Mouse (Mus musculus) hindbrain, embryonic 14.5 days (tissue): ENCODE measurements at regions not wholly inside any gene's neighbourhood (a gene's known extent, or its start where the extent isn't known, plus 50 kb on each side); places are given as distances from the start of the nearest gene placed in this dataset.

Experiments
- ATAC-seq: fragments of 200-750 bp; cut with Nextera tagmentation; 2 replicates; pipeline ENCODE4 v1.8.0; 2017; ENCODE audit warnings: moderate number of reproducible peaks, mild to moderate bottlenecking, moderate TSS enrichment, moderate library complexity; ENCODE audit not compliant: low FRiP score
- DNase-seq: peaks from one replicate; pipeline ENCODE4 v3.0.0-alpha.2; 2015; ENCODE audit warnings: low spot score
- H3K27ac ChIP-seq: fragments of 300-500 bp; sonication (generic); 2 replicates; pipeline ENCODE4 v1.5.1; 2014; ENCODE audit warnings: mild to moderate bottlenecking, moderate library complexity
- H3K27me3 ChIP-seq: fragments of 300-500 bp; sonication (generic); 2 replicates; pipeline ENCODE4 v1.6.1; 2014; ENCODE audit warnings: mild to moderate bottlenecking, low read length, mixed read lengths; ENCODE audit not compliant: control insufficient read depth, insufficient read depth
- H3K36me3 ChIP-seq: fragments of 300-500 bp; sonication (generic); replicated peaks from 2 replicates; pipeline ENCODE4 v1.6.1; 2014; ENCODE audit not compliant: control insufficient read depth, insufficient read depth
- H3K4me1 ChIP-seq: fragments of 300-500 bp; sonication (generic); replicated peaks from 2 replicates; pipeline ENCODE4 v1.6.1; 2014; ENCODE audit warnings: antibody characterized with exemption, low read length, mixed read lengths; ENCODE audit not compliant: control insufficient read depth, insufficient read depth
- H3K4me2 ChIP-seq: fragments of 300-500 bp; sonication (generic); replicated peaks from 2 replicates; pipeline ENCODE4 v1.6.1; 2014; ENCODE audit warnings: mild to moderate bottlenecking, moderate library complexity
- H3K4me3 ChIP-seq: fragments of 300-500 bp; sonication (generic); replicated peaks from 2 replicates; pipeline ENCODE4 v1.5.1; 2014; ENCODE audit warnings: mild to moderate bottlenecking, low read length
- H3K9ac ChIP-seq: fragments of 300-500 bp; sonication (generic); 2 replicates; pipeline ENCODE4 v1.6.1; 2014
- H3K9me3 ChIP-seq: fragments of 300-500 bp; sonication (generic); 2 replicates; pipeline ENCODE4 v1.6.1; 2016; ENCODE audit warnings: low read length; ENCODE audit not compliant: control insufficient read depth
- WGBS: fragments of 180-500 bp; shearing (Covaris S2); extraction: QIAGEN DNeasy Blood & Tissue Kit; methylation state at CpG from one replicate; pipeline ENCODE4 v1.1.7; 2014; 5-methylcytosine and 5-hydroxymethylcytosine counted together

GRCm38 (mm10) chr12:25923772-25924171, 491.3 kb downstream of the Rnf144a start:
- Histone ChIP-seq H3K36me3 (no peaks in the 10 kb centered on the region), H3K27me3 (no peaks in the 10 kb centered on the region), H3K9me3 (no peaks in the 10 kb centered on the region), H3K4me1 (peaks cover 11% of the 10 kb centered on the region; the same call in 1 of the 2 replicates), H3K9ac (no peak overlapping the region), H3K4me2 (no peak overlapping the region), H3K27ac (no peak overlapping the region), H3K4me3 (no peak overlapping the region)
- DNase-seq (no peak), ATAC-seq (no peak; the same call in 1 of the 2 replicates)
- WGBS, result 88% methylated on average over 1 of the region's 1 CpGs

DNA sequence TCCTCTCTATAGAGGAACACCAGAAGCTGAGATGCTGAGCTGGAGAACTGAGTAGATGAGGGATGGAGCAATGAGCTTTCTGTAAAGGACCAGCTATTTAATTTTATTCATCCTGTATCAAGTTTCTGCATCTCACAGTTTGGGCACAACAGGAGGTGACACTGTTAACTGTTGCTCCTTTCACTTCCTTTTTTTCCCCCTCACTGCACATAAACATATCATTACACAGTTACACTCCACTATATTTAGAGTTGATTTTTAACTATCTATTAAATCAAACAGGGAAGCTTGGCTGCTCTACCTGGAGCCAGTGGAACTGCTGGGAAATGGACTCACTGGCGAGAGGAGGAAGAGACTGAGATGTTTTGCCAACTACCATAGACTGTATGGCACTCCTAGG, 509.4 kb downstream of the Rnf144a start:
- no peaks in the 10 kb centered on the region for H3K27me3 ChIP-seq
- H3K4me2 ChIP-seq, result no peak overlapping the region
- H3K9me3 ChIP-seq, result peaks cover 13% of the 10 kb centered on the region
- WGBS, result 81% methylated on average over 1 of the region's 1 CpGs
- no peak overlapping the region for H3K27ac ChIP-seq
- no peak overlapping the region for H3K4me3 ChIP-seq
- no peaks in the 10 kb centered on the region for H3K4me1 ChIP-seq
- DNase-seq, result no peak
- no peak overlapping the region for H3K9ac ChIP-seq
- ATAC-seq, result no peak
- H3K36me3 ChIP-seq, result no peaks in the 10 kb centered on the region

DNA sequence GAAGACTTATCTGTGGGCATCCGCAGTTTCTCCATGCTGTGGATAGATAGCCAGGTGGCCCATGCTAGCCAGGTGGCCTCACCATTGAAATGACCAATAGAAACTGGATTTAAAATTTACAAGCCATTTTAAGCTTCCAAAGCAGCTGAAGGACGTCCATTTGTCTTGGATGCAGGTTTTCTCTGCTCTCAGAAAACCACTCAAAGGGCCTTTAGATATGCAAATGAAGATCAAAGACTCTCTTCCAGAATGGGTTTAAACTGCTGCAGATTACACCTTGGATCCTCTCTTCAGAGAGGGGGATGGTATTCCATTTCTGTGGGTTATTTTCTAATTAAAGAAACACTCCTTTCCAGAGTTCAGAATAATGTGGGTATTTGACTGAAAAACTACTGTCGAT, 518.5 kb downstream of the Rnf144a start:
- no peak for ATAC-seq
- no peaks in the 10 kb centered on the region for H3K27me3 ChIP-seq
- WGBS, result 56% methylated on average over 3 of the region's 3 CpGs

GRCm38 (mm10) chr12:25895691-25896090, 519.4 kb downstream of the Rnf144a start:
- Histone ChIP-seq H3K9me3 (no peaks in the 10 kb centered on the region), H3K4me1 (no peaks in the 10 kb centered on the region), H3K9ac (no peak overlapping the region), H3K27me3 (no peaks in the 10 kb centered on the region), H3K36me3 (no peaks in the 10 kb centered on the region), H3K4me2 (no peak overlapping the region), H3K27ac (no peak overlapping the region), H3K4me3 (no peak overlapping the region)
- ATAC-seq (no peak), DNase-seq (no peak)
- 74% methylated on average over 1 of the region's 1 CpGs for WGBS

More for the DNA sequence above, 518.5 kb downstream of the Rnf144a start:
- no peak for DNase-seq
- Histone ChIP-seq H3K27ac (no peak overlapping the region), H3K36me3 (no peaks in the 10 kb centered on the region), H3K4me2 (no peak overlapping the region), H3K9me3 (no peaks in the 10 kb centered on the region), H3K4me1 (no peaks in the 10 kb centered on the region), H3K4me3 (no peak overlapping the region), H3K9ac (no peak overlapping the region)

GRCm38 (mm10) chr12:25891391-25892167, 523.5 kb downstream of the Rnf144a start:
- Histone ChIP-seq H3K27ac (no peak overlapping the region), H3K36me3 (no peaks in the 10 kb centered on the region), H3K27me3 (no peaks in the 10 kb centered on the region), H3K9ac (no peak overlapping the region), H3K4me3 (no peak overlapping the region), H3K4me1 (no peaks in the 10 kb centered on the region), H3K9me3 (no peaks in the 10 kb centered on the region), H3K4me2 (no peak overlapping the region)
- ATAC-seq (no peak), DNase-seq (no peak)
- WGBS, result 53% methylated on average over 4 of the region's 4 CpGs

DNA sequence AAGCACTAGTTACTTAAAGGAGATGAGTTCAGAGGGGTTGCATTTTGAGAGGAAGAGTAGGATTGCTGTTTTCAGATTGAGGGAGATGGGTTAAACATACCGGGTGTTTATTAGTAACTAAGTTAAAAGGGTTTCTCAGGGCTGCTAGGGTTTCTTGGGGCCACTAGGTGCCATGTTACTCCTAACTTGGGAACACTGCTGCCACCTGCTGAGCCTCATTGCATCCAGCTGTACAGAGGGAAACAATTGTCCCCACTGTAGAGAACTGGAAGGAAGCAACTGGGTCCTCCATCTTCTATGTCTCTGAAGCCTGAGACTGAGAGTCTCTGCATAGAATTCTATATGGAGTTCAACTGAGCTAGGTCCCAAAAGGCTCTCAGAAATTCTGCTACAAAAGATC, 524.3 kb downstream of the Rnf144a start:
- Histone ChIP-seq H3K27me3 (no peaks in the 10 kb centered on the region), H3K4me2 (no peak overlapping the region), H3K27ac (no peak overlapping the region), H3K4me1 (no peaks in the 10 kb centered on the region), H3K9ac (no peak overlapping the region), H3K4me3 (no peak overlapping the region), H3K9me3 (no peaks in the 10 kb centered on the region), H3K36me3 (no peaks in the 10 kb centered on the region)
- DNase-seq (no peak), ATAC-seq (no peak)
- 85% methylated on average over 1 of the region's 1 CpGs for WGBS

GRCm38 (mm10) chr12:25883771-25884171, 531.3 kb downstream of the Rnf144a start:
- H3K9ac ChIP-seq, result no peak overlapping the region
- ATAC-seq (no peak), DNase-seq (no peak)
- H3K9me3 ChIP-seq, result no peaks in the 10 kb centered on the region
- H3K4me3 ChIP-seq, result no peak overlapping the region
- WGBS, result 84% methylated on average over 5 of the region's 5 CpGs
- no peaks in the 10 kb centered on the region for H3K4me1 ChIP-seq
- no peak overlapping the region for H3K4me2 ChIP-seq
- H3K27ac ChIP-seq, result no peak overlapping the region
- H3K27me3 ChIP-seq, result no peaks in the 10 kb centered on the region
- H3K36me3 ChIP-seq, result no peaks in the 10 kb centered on the region

GRCm38 (mm10) chr12:25871816-25872215, 543.2 kb downstream of the Rnf144a start:
- Histone ChIP-seq H3K4me1 (peaks cover 11% of the 10 kb centered on the region; the same call in 1 of the 2 replicates), H3K4me3 (no peak overlapping the region), H3K27me3 (no peaks in the 10 kb centered on the region), H3K9ac (no peak overlapping the region), H3K4me2 (0 out of 2 replicates have a peak overlapping the region, but pooled peaks have one; percentile 36), H3K9me3 (no peaks in the 10 kb centered on the region), H3K27ac (peak overlapping the region; percentile 69), H3K36me3 (no peaks in the 10 kb centered on the region)
- no peak for ATAC-seq
- no peak for DNase-seq
- 75% methylated on average over 4 of the region's 4 CpGs for WGBS

DNA sequence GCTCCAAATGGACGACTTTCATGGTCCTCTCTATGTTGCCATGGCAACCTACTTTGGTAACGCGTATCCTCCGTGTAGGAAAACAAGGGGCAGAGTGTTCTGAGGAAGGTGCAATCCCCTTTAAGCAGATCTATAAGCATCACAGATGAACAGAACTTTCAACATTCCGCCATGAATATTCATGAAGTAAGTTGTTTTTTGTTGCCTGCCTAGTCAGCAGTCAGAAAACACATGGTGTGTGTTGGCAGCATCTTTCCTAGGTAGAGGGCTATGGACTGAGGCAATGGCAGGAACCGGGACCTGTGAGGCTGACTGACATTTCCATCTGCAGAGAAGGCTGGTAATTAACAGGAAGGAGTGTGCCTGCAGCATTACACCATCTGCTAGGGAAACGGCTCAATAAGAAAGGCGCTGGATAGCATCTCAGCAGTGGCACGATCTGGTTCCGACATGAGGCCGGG, 544.0 kb downstream of the Rnf144a start:
- no peaks in the 10 kb centered on the region for H3K9me3 ChIP-seq
- peak; percentile 93 for ATAC-seq
- DNase-seq, result peak; percentile 76
- H3K36me3 ChIP-seq, result no peaks in the 10 kb centered on the region
- peak overlapping the region; percentile 69 for H3K27ac ChIP-seq
- no peak overlapping the region for H3K9ac ChIP-seq
- peaks cover 11% of the 10 kb centered on the region; the same call in 1 of the 2 replicates for H3K4me1 ChIP-seq
- H3K4me3 ChIP-seq, result no peak overlapping the region
- 16% methylated on average over 11 of the region's 11 CpGs for WGBS
- H3K4me2 ChIP-seq, result peak overlapping the region; percentile 36
- no peaks in the 10 kb centered on the region for H3K27me3 ChIP-seq
